Mouse (Mus musculus): Measurements from ENCODE around the gene Capg. TPM values are rescaled to one million over a fixed set of nuclear protein-coding genes. Genes with fewer than 3 reads are reported as not detected.

Capg gene
- polyA plus RNA-seq, 1 experiment from 2014 or later: 24.7 TPM

DNA sequence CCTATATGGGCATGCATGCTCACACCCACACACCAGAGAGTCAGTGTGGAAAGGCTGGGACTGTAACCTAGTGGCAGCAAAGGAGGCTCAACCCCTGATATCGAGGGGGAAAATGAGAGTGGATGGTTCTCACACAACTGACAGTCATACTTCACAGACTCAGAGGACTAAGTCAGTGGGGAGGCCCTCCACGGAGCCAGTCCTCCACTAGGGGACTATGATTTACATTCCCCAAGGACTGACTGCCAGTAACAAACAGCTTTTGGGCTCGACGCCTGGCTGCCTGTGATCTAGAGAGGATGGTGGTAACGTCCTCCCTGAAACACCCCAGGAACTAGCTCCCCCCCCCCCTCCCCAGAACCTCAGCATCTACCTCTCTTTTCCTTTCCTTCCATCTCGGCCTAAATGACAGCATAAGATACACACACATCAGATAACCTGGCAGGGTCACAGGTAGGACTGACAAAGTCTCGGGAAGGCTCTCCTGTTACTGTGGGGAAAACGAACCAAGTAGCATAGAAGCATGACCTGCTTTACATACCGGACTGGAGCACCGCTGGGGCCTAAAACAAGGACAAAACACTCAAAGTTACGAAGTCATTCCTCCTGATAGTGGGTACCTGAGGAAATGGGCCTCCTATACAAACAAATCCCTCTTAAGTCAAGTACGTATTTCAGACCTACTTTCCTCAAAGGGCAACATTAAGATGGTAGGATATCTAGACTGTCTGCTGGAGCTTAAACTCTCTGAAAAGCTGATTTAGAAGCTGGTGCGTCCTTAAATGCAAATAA lies 53.1 kb downstream of the Capg start:
- WGBS: 44% methylated on average over 13 of the region's 13 CpGs
- Histone ChIP-seq H3K9ac (peak overlapping the region; percentile 70), H3K9me3 (replicated peaks) (no peaks in the 10 kb centered on the region), H3K4me2 (peak overlapping the region; percentile 73), H3K4me3 (peak overlapping the region; percentile 63), H3K27ac (ENCODE audit: poor library complexity, severe bottlenecking) (no peak overlapping the region), H3K4me1 (replicated peaks) (peaks cover 20% of the 10 kb centered on the region), H3K27me3 (replicated peaks) (no peaks in the 10 kb centered on the region), H3K36me3 (no peaks in the 10 kb centered on the region)
- ATAC-seq (ENCODE audit: insufficient number of reproducible peaks, low FRiP score): no peak

DNA sequence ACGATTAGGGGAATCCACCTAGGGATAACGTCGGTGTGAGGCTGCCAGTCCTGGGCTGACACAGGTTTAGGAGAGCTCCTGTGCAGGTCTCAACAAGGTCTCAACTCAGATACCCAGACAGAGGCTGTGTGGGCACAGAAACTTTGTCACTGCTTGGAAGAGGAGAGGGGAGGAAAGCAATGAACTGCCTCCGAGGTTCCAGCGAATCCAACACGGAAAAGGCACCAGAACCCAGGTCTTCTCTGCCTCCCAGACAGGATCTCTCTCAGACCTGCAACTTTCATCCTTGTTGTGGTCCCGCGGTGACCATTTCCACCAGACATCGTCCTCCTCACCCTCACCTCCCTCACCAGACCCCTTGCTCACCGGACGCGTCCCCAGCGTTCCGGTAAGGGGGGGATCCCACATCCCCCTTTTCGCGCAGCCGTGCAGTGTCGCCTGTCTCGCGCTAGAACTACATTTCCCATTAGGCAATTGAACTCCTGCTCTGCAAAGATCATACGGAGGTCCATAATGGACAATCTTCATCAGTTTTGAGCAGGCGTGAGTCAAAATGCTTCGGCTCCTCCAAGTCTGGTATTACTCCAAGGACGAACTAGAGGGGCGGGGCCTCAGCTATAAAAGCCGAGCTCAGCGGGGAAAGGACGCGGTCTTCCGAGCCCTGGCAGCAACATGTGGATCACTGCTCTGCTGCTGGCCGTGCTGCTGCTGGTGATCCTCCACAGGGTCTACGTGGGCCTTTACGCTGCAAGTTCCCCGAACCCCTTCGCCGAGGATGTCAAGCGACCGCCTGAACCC lies 54.0 kb downstream of the Capg start, which contains the start of the genes Elmod3 and Retsat:
Gene Elmod3 (minus strand): TSS at position 458 of the 798 bp plus-strand sequence.
Gene Retsat (plus strand): TSS at position 520 of the 798 bp plus-strand sequence.
- no peaks in the 10 kb centered on the region for H3K9me3 ChIP-seq (replicated peaks)
- H3K4me1 ChIP-seq (replicated peaks): peaks cover 20% of the 10 kb centered on the region
- no peaks in the 10 kb centered on the region for H3K36me3 ChIP-seq
- peak within 1 kb of the TSS; percentile 73 for H3K4me2 ChIP-seq
- H3K4me3 ChIP-seq: peak within 1 kb of the TSS; percentile 63
- ATAC-seq (ENCODE audit: insufficient number of reproducible peaks, low FRiP score): peak; percentile 89
- H3K9ac ChIP-seq: peak within 1 kb of the TSS; percentile 72
- under 1% methylated on average over 38 of the region's 38 CpGs for WGBS
- H3K27me3 ChIP-seq (replicated peaks): no peaks in the 10 kb centered on the region
- peak within 1 kb of the TSS; percentile 88 for H3K27ac ChIP-seq (ENCODE audit: poor library complexity, severe bottlenecking)

DNA sequence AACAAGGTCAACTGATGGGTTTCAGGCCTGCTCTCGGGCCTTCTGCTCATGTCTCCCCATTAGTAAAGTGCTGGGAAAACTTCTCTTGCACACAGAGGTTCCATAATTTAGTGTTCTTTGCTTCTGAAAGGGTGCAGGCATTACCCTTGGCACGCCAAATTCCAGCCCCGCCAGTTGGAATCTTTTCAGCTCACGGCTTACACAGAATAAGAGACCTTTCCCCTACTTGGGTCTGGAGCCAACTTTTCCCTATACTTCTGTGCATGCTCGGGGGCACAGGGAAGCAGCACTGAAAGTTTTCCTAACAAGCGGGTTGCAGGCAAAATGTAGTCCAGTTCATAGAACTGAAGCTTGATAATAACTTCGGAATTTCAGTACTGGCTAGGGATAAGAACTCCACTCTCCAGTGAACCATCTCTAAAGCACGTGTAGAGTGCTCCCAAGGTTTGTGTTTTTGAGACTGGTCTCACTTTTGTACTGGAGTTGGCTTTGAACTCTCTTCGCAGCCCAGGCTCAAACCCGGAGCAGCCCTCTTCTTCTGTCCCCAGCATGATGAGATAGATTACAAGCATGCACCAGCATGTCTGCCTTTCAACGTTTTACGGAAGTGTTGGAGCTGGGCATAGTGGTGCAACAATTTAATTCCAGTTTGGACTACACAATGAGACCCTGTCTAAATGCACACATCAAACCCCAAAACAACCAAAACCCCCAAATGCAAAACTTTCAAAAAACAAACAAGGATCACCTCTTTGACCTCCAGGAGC lies 54.8 kb downstream of the Capg start:
- Histone ChIP-seq H3K4me2 (peak overlapping the region; percentile 73), H3K27me3 (replicated peaks) (no peaks in the 10 kb centered on the region), H3K27ac (ENCODE audit: poor library complexity, severe bottlenecking) (peak overlapping the region; percentile 88), H3K9ac (peak overlapping the region; percentile 72), H3K4me3 (peak overlapping the region; percentile 63), H3K36me3 (peaks cover 2% of the 10 kb centered on the region), H3K9me3 (replicated peaks) (no peaks in the 10 kb centered on the region), H3K4me1 (replicated peaks) (peaks cover 20% of the 10 kb centered on the region)
- 41% methylated on average over 12 of the region's 12 CpGs for WGBS
- ATAC-seq (ENCODE audit: insufficient number of reproducible peaks, low FRiP score): 0 out of 2 replicates have a peak, but pooled peaks have one; percentile 40

- no peak overlapping the region for H3K4me3 ChIP-seq
- H3K27me3 ChIP-seq (replicated peaks): no peaks in the 10 kb centered on the region
- peaks cover 20% of the 10 kb centered on the region for H3K4me1 ChIP-seq (replicated peaks)
- H3K36me3 ChIP-seq: peaks cover 13% of the 10 kb centered on the region
- no peak for ATAC-seq (ENCODE audit: insufficient number of reproducible peaks, low FRiP score)
- no peak overlapping the region for H3K27ac ChIP-seq (ENCODE audit: poor library complexity, severe bottlenecking)
- no peak overlapping the region for H3K4me2 ChIP-seq
- H3K9me3 ChIP-seq (replicated peaks): no peaks in the 10 kb centered on the region
- WGBS: 79% methylated on average over 6 of the region's 6 CpGs
- H3K9ac ChIP-seq: no peak overlapping the region
Measured at GRCm38 (mm10) chr6:72600216-72600615, 56.0 kb downstream of the Capg start.

DNA sequence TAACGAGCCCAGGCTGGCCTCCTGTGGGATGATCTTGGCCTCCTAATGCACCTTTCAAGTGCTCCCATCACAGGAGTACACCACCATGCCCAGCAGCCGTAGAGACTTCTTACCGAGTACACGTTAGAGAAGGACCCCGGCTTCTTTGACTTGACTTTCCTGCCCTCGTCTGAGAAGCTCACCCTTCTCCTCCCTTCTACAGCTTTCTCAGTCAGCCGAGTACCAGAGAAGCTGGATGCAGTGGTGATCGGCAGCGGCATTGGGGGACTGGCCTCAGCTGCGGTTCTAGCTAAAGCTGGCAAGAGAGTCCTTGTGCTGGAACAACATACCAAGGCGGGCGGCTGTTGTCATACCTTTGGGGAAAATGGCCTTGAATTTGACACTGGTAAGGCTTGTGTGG lies 56.6 kb downstream of the Capg start:
- H3K27ac ChIP-seq (ENCODE audit: poor library complexity, severe bottlenecking): no peak overlapping the region
- H3K9me3 ChIP-seq (replicated peaks): no peaks in the 10 kb centered on the region
- no peaks in the 10 kb centered on the region for H3K27me3 ChIP-seq (replicated peaks)
- WGBS: 82% methylated on average over 12 of the region's 12 CpGs
- no peak overlapping the region for H3K9ac ChIP-seq
- no peak overlapping the region for H3K4me2 ChIP-seq
- H3K4me3 ChIP-seq: no peak overlapping the region
- H3K36me3 ChIP-seq: peaks cover 19% of the 10 kb centered on the region
- no peak for ATAC-seq (ENCODE audit: insufficient number of reproducible peaks, low FRiP score)
- H3K4me1 ChIP-seq (replicated peaks): peaks cover 20% of the 10 kb centered on the region

DNA sequence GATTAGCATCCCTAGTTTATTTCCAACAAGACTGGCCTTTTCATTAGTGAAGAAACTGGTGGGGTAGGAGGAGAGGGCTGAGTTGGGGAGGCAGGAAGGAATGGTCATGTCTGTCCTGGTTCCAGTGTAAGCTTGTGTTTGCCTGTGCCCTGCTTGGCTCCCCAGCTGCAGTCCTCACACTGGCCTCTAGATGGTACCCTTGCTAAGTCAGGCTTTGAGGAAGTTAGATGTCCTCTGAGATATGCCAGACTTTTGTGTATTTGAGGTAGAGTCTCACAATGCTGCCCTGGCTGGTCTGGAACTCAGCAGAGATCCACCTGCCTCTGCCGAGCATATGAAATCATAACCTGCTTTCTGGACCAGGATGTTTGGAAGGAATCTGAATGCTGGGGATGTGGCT lies 57.5 kb downstream of the Capg start:
- Histone ChIP-seq H3K9me3 (replicated peaks) (no peaks in the 10 kb centered on the region), H3K4me3 (no peak overlapping the region), H3K9ac (no peak overlapping the region), H3K4me1 (replicated peaks) (peaks cover 20% of the 10 kb centered on the region), H3K27ac (ENCODE audit: poor library complexity, severe bottlenecking) (no peak overlapping the region), H3K4me2 (no peak overlapping the region), H3K27me3 (replicated peaks) (no peaks in the 10 kb centered on the region), H3K36me3 (peaks cover 29% of the 10 kb centered on the region)
- 38% methylated on average over 1 of the region's 1 CpGs for WGBS
- no peak for ATAC-seq (ENCODE audit: insufficient number of reproducible peaks, low FRiP score)

- no peak overlapping the region for H3K27ac ChIP-seq (ENCODE audit: poor library complexity, severe bottlenecking)
- no peaks in the 10 kb centered on the region for H3K9me3 ChIP-seq (replicated peaks)
- 84% methylated on average over 2 of the region's 2 CpGs for whole genome bisulfite sequencing
- H3K27me3 ChIP-seq (replicated peaks): no peaks in the 10 kb centered on the region
- peaks cover 43% of the 10 kb centered on the region for H3K36me3 ChIP-seq
- ATAC-seq (ENCODE audit: insufficient number of reproducible peaks, low FRiP score): no peak
- H3K9ac ChIP-seq: no peak overlapping the region
- peaks cover 4% of the 10 kb centered on the region for H3K4me1 ChIP-seq (replicated peaks)
- no peak overlapping the region for H3K4me2 ChIP-seq
- no peak overlapping the region for H3K4me3 ChIP-seq
Measured at GRCm38 (mm10) chr6:72604066-72604465, 59.9 kb downstream of the Capg start.

DNA sequence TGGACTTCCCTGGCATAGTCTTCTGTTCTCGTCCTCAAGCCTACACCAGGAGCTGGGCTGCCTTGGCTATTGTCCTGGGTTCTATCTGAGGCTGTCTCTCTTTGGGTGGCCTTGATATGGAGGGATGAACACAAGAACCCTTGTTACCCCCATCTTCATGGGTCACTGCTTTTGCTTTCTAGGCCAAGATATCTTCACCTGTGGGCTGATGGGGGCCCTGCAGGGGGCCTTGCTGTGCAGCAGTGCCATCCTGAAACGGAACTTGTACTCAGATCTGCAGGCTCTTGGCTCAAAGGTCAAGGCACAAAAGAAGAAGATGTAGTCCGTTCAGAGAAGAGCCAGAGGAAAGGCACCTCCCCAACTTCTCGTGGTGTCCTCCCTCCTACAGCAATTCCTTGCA lies 62.9 kb downstream of the Capg start:
- Histone ChIP-seq H3K4me2 (no peak overlapping the region), H3K4me3 (no peak overlapping the region), H3K4me1 (replicated peaks) (peaks cover 10% of the 10 kb centered on the region; the same call in 1 of the 2 replicates), H3K9me3 (replicated peaks) (no peaks in the 10 kb centered on the region), H3K27me3 (replicated peaks) (no peaks in the 10 kb centered on the region), H3K9ac (no peak overlapping the region), H3K36me3 (peaks cover 67% of the 10 kb centered on the region), H3K27ac (ENCODE audit: poor library complexity, severe bottlenecking) (no peak overlapping the region)
- WGBS: 88% methylated on average over 4 of the region's 4 CpGs
- no peak for ATAC-seq (ENCODE audit: insufficient number of reproducible peaks, low FRiP score)

GRCm38 (mm10) chr6:72607676-72608075 lies 63.5 kb downstream of the Capg start:
- no peak for ATAC-seq (ENCODE audit: insufficient number of reproducible peaks, low FRiP score)
- H3K36me3 ChIP-seq: peaks cover 70% of the 10 kb centered on the region
- no peak overlapping the region for H3K9ac ChIP-seq
- no peaks in the 10 kb centered on the region for H3K9me3 ChIP-seq (replicated peaks)
- H3K4me1 ChIP-seq (replicated peaks): peaks cover 10% of the 10 kb centered on the region; the same call in 1 of the 2 replicates
- H3K4me2 ChIP-seq: no peak overlapping the region
- no peaks in the 10 kb centered on the region for H3K27me3 ChIP-seq (replicated peaks)
- no peak overlapping the region for H3K4me3 ChIP-seq
- 84% methylated on average over 5 of the region's 5 CpGs for WGBS
- H3K27ac ChIP-seq (ENCODE audit: poor library complexity, severe bottlenecking): no peak overlapping the region

- no peak overlapping the region for H3K4me3 ChIP-seq
- H3K27ac ChIP-seq (ENCODE audit: poor library complexity, severe bottlenecking): no peak overlapping the region
- H3K9ac ChIP-seq: no peak overlapping the region
- ATAC-seq (ENCODE audit: insufficient number of reproducible peaks, low FRiP score): no peak
- H3K27me3 ChIP-seq (replicated peaks): no peaks in the 10 kb centered on the region
- no peaks in the 10 kb centered on the region for H3K9me3 ChIP-seq (replicated peaks)
- no peak overlapping the region for H3K4me2 ChIP-seq
- H3K4me1 ChIP-seq (replicated peaks): peaks cover 10% of the 10 kb centered on the region; the same call in 1 of the 2 replicates
- peaks cover 79% of the 10 kb centered on the region for H3K36me3 ChIP-seq
- 90% methylated on average over 4 of the region's 4 CpGs for WGBS
Measured at GRCm38 (mm10) chr6:72608662-72609184, 64.5 kb downstream of the Capg start.

Measured in heart, embryonic 12.5 days (tissue).